Mouse (Mus musculus) spleen, adult 2 months (tissue): ENCODE results near the gene Rab3b. TPM values are rescaled to one million over a fixed set of nuclear protein-coding genes. Genes with fewer than 3 reads are reported as not detected.

Experiments used
- DNase-seq, 2 experiments: peaks; one replicate each; pipeline versions ENCODE4 v3.0.0 to v3.0.0-alpha.2; 2012 to 2021; ENCODE audit warnings: low spot score in 2 of 2, low read depth in 1 of 2
- H3K27ac ChIP-seq: fragments of 200-500 bp; 2 replicates; pipeline ENCODE4 v1.5.1; 2012; ENCODE audit warnings: low read length, inconsistent platforms; ENCODE audit not compliant: insufficient read depth
- H3K27me3 ChIP-seq: fragments of 200-500 bp; 2 replicates; pipeline ENCODE4 v1.6.1; 2012; ENCODE audit warnings: mild to moderate bottlenecking, moderate library complexity, low read length, inconsistent platforms; ENCODE audit not compliant: control insufficient read depth, insufficient read depth
- H3K36me3 ChIP-seq: fragments of 200-500 bp; 2 replicates; pipeline ENCODE4 v1.6.1; 2012; ENCODE audit warnings: mild to moderate bottlenecking, low read length, inconsistent platforms; ENCODE audit not compliant: control insufficient read depth, insufficient read depth
- H3K4me1 ChIP-seq: fragments of 200-500 bp; 2 replicates; pipeline ENCODE4 v1.6.1; 2011; ENCODE audit warnings: inconsistent platforms; ENCODE audit not compliant: control insufficient read depth, insufficient read depth, insufficient read length
- H3K4me3 ChIP-seq: fragments of 200-500 bp; 2 replicates; pipeline ENCODE4 v1.5.1; 2011; ENCODE audit warnings: mild to moderate bottlenecking, inconsistent platforms; ENCODE audit not compliant: insufficient read depth, insufficient read length; ENCODE audit errors: extremely low read depth
- CTCF ChIP-seq: fragments of 200-500 bp; IDR thresholded peaks from 2 replicates; pipeline ENCODE4 v1.5.1; 2011; ENCODE audit warnings: mild to moderate bottlenecking, inconsistent platforms; ENCODE audit not compliant: insufficient read depth, insufficient read length, insufficient replicate concordance; ENCODE audit errors: extremely low read depth
- POLR2A ChIP-seq: fragments of 200-500 bp; IDR thresholded peaks from 2 replicates; pipeline ENCODE4 v1.6.1; 2011; ENCODE audit warnings: low read depth, low read length, inconsistent platforms
- WGBS: fragments of 180-500 bp; shearing (Covaris S2); methylation state at CpG from one replicate; pipeline ENCODE4 v1.1.7; 2018; 5-methylcytosine and 5-hydroxymethylcytosine counted together
- polyA plus RNA-seq: library from polyadenylated mRNA; depleted of rRNA; stranded (reverse); fragments of >200 nt; gene quantifications from 2 replicates; pipeline ENCODE4 v1.2.3, GENCODE M21; 2012

The Rab3b gene
- polyA plus RNA-seq, 1 experiment = 0.81 TPM

DNA sequence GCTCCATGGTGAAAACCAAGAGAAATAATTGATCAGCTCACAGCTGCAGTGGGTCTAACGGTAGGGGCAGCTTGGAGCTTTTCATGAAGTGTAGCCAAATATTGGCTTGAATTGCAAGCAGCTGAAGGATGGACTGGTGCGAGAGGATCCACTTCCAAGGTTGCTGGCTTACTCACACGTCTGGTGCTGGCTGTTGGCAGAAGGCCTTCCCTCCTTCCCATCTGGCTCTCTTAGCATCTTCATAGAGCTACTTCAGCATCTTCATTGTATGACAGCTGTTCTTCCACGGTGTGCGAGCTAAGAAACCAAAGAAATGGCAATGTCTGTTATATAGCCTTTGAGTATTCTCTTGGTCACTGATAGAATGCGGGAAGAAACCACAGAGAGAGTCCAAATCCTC is 12.0 kb downstream of the Rab3b start:
- Histone ChIP-seq H3K27ac (no peak overlapping the region), H3K36me3 (no peaks in the 10 kb centered on the region), H3K4me3 (no peak overlapping the region), H3K4me1 (no peaks in the 10 kb centered on the region), H3K27me3 (no peaks in the 10 kb centered on the region; the same call in 1 of the 2 replicates)
- 88% methylated on average over 6 of the region's 6 CpGs for WGBS
- DNase-seq = no peak
- TF ChIP-seq POLR2A (no peak), CTCF (no peak)

GRCm38 (mm10) chr4:108900421-108900820 is 21.6 kb downstream of the Rab3b start:
- no peak for DNase-seq

GRCm38 (mm10) chr4:108902886-108903285 is 24.0 kb downstream of the Rab3b start:
- Histone ChIP-seq H3K4me1 (peaks cover 6% of the 10 kb centered on the region; the same call in 1 of the 2 replicates), H3K36me3 (no peaks in the 10 kb centered on the region), H3K27ac (no peak overlapping the region), H3K4me3 (no peak overlapping the region), H3K27me3 (no peaks in the 10 kb centered on the region)
- DNase-seq = no peak
- whole genome bisulfite sequencing = 94% methylated on average over 9 of the region's 9 CpGs
- TF ChIP-seq POLR2A = no peak
- no peak for TF ChIP-seq CTCF

More at GRCm38 (mm10) chr4:108900421-108900820, 21.6 kb downstream of the Rab3b start:
- H3K4me3 ChIP-seq = no peak overlapping the region
- TF ChIP-seq CTCF (no peak), POLR2A (no peak)
- H3K27ac ChIP-seq = no peak overlapping the region
- no peaks in the 10 kb centered on the region for H3K4me1 ChIP-seq
- no peaks in the 10 kb centered on the region for H3K27me3 ChIP-seq
- WGBS = 89% methylated on average over 7 of the region's 7 CpGs
- no peaks in the 10 kb centered on the region for H3K36me3 ChIP-seq

GRCm38 (mm10) chr4:108903346-108903745 is 24.5 kb downstream of the Rab3b start:
- Histone ChIP-seq H3K4me1 (peaks cover 11% of the 10 kb centered on the region; the same call in 1 of the 2 replicates), H3K27ac (no peak overlapping the region), H3K27me3 (no peaks in the 10 kb centered on the region), H3K4me3 (no peak overlapping the region), H3K36me3 (no peaks in the 10 kb centered on the region)
- TF ChIP-seq CTCF (no peak), POLR2A (no peak)
- WGBS = 89% methylated on average over 9 of the region's 9 CpGs
- no peak for DNase-seq

- H3K36me3 ChIP-seq = no peaks in the 10 kb centered on the region
- WGBS = 75% methylated on average over 6 of the region's 6 CpGs
- no peak for DNase-seq
- TF ChIP-seq CTCF = no peak
- H3K4me1 ChIP-seq = peaks cover 11% of the 10 kb centered on the region; the same call in 1 of the 2 replicates
- H3K4me3 ChIP-seq = no peak overlapping the region
- H3K27me3 ChIP-seq = no peaks in the 10 kb centered on the region
- H3K27ac ChIP-seq = no peak overlapping the region
These were observed 25.2 kb downstream of the Rab3b start for GRCm38 (mm10) chr4:108904076-108904475.

GRCm38 (mm10) chr4:108904790-108905189 is 25.9 kb downstream of the Rab3b start:
- no peak overlapping the region for H3K4me3 ChIP-seq
- H3K27me3 ChIP-seq = no peaks in the 10 kb centered on the region
- no peak overlapping the region for H3K27ac ChIP-seq
- no peak for DNase-seq
- 81% methylated on average over 10 of the region's 10 CpGs for WGBS
- peaks cover 11% of the 10 kb centered on the region; the same call in 1 of the 2 replicates for H3K4me1 ChIP-seq
- TF ChIP-seq CTCF (no peak), POLR2A (no peak)
- H3K36me3 ChIP-seq = no peaks in the 10 kb centered on the region

DNA sequence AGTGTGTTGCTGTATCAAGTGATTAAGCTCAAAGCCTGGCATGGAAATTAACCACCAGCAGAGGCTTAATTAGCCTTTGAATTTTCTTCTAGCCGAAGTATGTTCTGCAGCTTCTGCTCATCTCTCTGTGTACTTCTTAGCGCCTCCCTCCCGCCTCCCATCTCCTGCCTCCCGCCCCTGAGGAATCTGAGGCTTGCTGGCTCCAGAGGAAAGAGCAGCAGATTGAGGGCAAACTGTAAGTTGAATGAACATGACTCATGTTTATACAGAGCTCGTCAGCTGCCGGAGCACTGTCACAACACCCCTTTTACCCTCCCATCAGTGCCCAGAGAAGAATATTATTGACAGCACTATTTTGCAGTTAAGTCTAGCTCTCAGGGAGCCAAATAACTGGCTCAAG is 27.0 kb downstream of the Rab3b start:
- no peak overlapping the region for H3K4me3 ChIP-seq
- no peak overlapping the region for H3K27ac ChIP-seq
- WGBS = 57% methylated on average over 6 of the region's 6 CpGs
- no peaks in the 10 kb centered on the region for H3K36me3 ChIP-seq
- peaks cover 11% of the 10 kb centered on the region; the same call in 1 of the 2 replicates for H3K4me1 ChIP-seq
- no peak for TF ChIP-seq POLR2A
- TF ChIP-seq CTCF = no peak
- no peak for DNase-seq
- no peaks in the 10 kb centered on the region for H3K27me3 ChIP-seq
